21 mouse cellular contexts compared by ENCODE assay signal in the genomic region with DNA sequence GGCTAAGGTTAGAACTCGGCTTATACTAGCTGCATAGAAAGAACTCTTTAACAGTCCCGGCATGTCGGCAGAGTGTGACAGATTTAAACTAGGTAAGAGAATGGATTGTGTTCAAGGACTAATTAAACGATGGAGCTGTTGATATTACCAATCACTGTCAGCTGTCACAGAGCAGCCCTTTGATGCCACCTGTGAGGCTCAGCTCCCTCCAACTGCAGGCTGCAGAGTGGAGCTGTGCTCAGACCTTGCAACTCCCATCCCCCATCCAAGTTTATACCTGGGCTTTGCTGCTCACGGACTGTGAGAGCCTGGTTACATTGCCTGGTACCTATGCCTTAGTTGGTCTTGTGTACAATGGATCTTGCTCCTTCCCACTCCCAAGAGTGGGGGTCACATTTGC.
DNase-seq lines count a peak whose midpoint lies in the region; ATAC-seq lines count a peak whose summit lies in the region.
"Had no signal": no experiment of that assay in that cellular context is flagged by ENCODE, and none has a peak within 500 bp of the region (broad histone marks: within the 10 kb centered on the region; RNA-seq: fewer than 3 reads in every experiment).

No protein-coding gene starts in this region.

- H3K9ac ChIP-seq in forebrain, embryonic 15.5 days (replicated peaks), result no peak overlapping the region
- no peak overlapping the region for H3K9ac ChIP-seq in forebrain, embryonic 11.5 days (ENCODE audit: low read length)
- no peak overlapping the region for H3K9ac ChIP-seq in midbrain, embryonic 13.5 days (replicated peaks)
- no peak overlapping the region for H3K9ac ChIP-seq in midbrain, embryonic 15.5 days
- no peak overlapping the region for H3K9ac ChIP-seq in liver, embryonic 11.5 days (ENCODE audit: low read depth, low read length)
- H3K9ac ChIP-seq: embryonic facial prominence, embryonic 12.5 days; heart, embryonic 13.5 days; hindbrain, embryonic 12.5 days had no signal

- no peaks in the 10 kb centered on the region for H3K36me3 ChIP-seq in forebrain, embryonic 15.5 days
- no peaks in the 10 kb centered on the region for H3K36me3 ChIP-seq in forebrain, embryonic 11.5 days (ENCODE audit: control insufficient read depth, insufficient read depth, low read length)
- H3K36me3 ChIP-seq in midbrain, embryonic 13.5 days, result no peaks in the 10 kb centered on the region
- H3K36me3 ChIP-seq in midbrain, embryonic 10.5 days, result no peaks in the 10 kb centered on the region
- no peaks in the 10 kb centered on the region for H3K36me3 ChIP-seq in midbrain, embryonic 15.5 days (replicated peaks)
- no peaks in the 10 kb centered on the region for H3K36me3 ChIP-seq in liver, embryonic 11.5 days (ENCODE audit: control insufficient read depth, insufficient read depth, low read length)
- H3K36me3 ChIP-seq: embryonic facial prominence, embryonic 12.5 days; heart, embryonic 13.5 days; hindbrain, embryonic 12.5 days had no signal

- no peak overlapping the region for H3K27ac ChIP-seq in forebrain, embryonic 15.5 days (replicated peaks)
- no peak overlapping the region for H3K27ac ChIP-seq in forebrain, embryonic 11.5 days (ENCODE audit: low read depth, low read length)
- H3K27ac ChIP-seq in midbrain, embryonic 13.5 days, result no peak overlapping the region
- no peak overlapping the region for H3K27ac ChIP-seq in midbrain, embryonic 10.5 days (replicated peaks)
- H3K27ac ChIP-seq in midbrain, embryonic 15.5 days, result no peak overlapping the region
- H3K27ac ChIP-seq in liver, embryonic 11.5 days (ENCODE audit: low read depth, low read length), result no peak overlapping the region
- H3K27ac ChIP-seq: embryonic facial prominence, embryonic 12.5 days; heart, embryonic 13.5 days; hindbrain, embryonic 12.5 days had no signal

- no peak overlapping the region for H3K4me2 ChIP-seq in forebrain, embryonic 15.5 days (replicated peaks)
- no peak overlapping the region for H3K4me2 ChIP-seq in forebrain, embryonic 11.5 days (ENCODE audit: low read depth, low read length, severe bottlenecking)
- H3K4me2 ChIP-seq in midbrain, embryonic 13.5 days (replicated peaks), result no peak overlapping the region
- H3K4me2 ChIP-seq in midbrain, embryonic 15.5 days, result no peak overlapping the region
- H3K4me2 ChIP-seq in liver, embryonic 11.5 days, result no peak overlapping the region
- H3K4me2 ChIP-seq: embryonic facial prominence, embryonic 12.5 days; heart, embryonic 13.5 days; hindbrain, embryonic 12.5 days had no signal

- no peaks in the 10 kb centered on the region for H3K9me3 ChIP-seq in forebrain, embryonic 15.5 days
- no peaks in the 10 kb centered on the region for H3K9me3 ChIP-seq in forebrain, embryonic 11.5 days (ENCODE audit: control insufficient read depth, low read length)
- H3K9me3 ChIP-seq in midbrain, embryonic 13.5 days, result no peaks in the 10 kb centered on the region
- no peaks in the 10 kb centered on the region for H3K9me3 ChIP-seq in midbrain, embryonic 10.5 days (replicated peaks)
- H3K9me3 ChIP-seq in midbrain, embryonic 15.5 days, result no peaks in the 10 kb centered on the region
- no peaks in the 10 kb centered on the region for H3K9me3 ChIP-seq in liver, embryonic 11.5 days (ENCODE audit: control insufficient read depth, low read length)
- H3K9me3 ChIP-seq: embryonic facial prominence, embryonic 12.5 days; heart, embryonic 13.5 days; hindbrain, embryonic 12.5 days had no signal

- no peaks in the 10 kb centered on the region for H3K27me3 ChIP-seq in forebrain, embryonic 15.5 days
- H3K27me3 ChIP-seq in forebrain, embryonic 11.5 days (ENCODE audit: control insufficient read depth, insufficient read depth, low read length), result no peaks in the 10 kb centered on the region
- no peaks in the 10 kb centered on the region for H3K27me3 ChIP-seq in midbrain, embryonic 13.5 days
- H3K27me3 ChIP-seq in midbrain, embryonic 10.5 days (ENCODE audit: low read depth, poor library complexity, severe bottlenecking), result no peaks in the 10 kb centered on the region
- no peaks in the 10 kb centered on the region for H3K27me3 ChIP-seq in midbrain, embryonic 15.5 days (replicated peaks)
- no peaks in the 10 kb centered on the region for H3K27me3 ChIP-seq in liver, embryonic 11.5 days (replicated peaks; ENCODE audit: control insufficient read depth, insufficient read depth, low read length)
- H3K27me3 ChIP-seq: CH12.LX; embryonic facial prominence, embryonic 12.5 days; heart, embryonic 13.5 days; hindbrain, embryonic 12.5 days; Patski had no signal

- ATAC-seq in forebrain, embryonic 15.5 days (replicated peaks), result peak; percentile 46; the same call in 1 of the 2 replicates
- ATAC-seq in forebrain, embryonic 11.5 days (replicated peaks; ENCODE audit: low FRiP score), result no peak; the same call in 1 of the 2 replicates
- ATAC-seq in midbrain, embryonic 13.5 days, result peak; percentile 70
- ATAC-seq in midbrain, embryonic 15.5 days (replicated peaks), result peak; percentile 79
- ATAC-seq in liver, embryonic 11.5 days (replicated peaks; ENCODE audit: low FRiP score), result no peak
- ATAC-seq: activated CD4-positive, CD25-positive, alpha-beta regulatory T cell, adult 4 months; intestine, embryonic 16.5 days; Patski had no signal

- no peak overlapping the region for H3K4me3 ChIP-seq in forebrain, embryonic 15.5 days
- H3K4me3 ChIP-seq in forebrain, embryonic 11.5 days (ENCODE audit: low read depth, low read length), result no peak overlapping the region
- no peak overlapping the region for H3K4me3 ChIP-seq in midbrain, embryonic 13.5 days (replicated peaks)
- H3K4me3 ChIP-seq in midbrain, embryonic 10.5 days, result no peak overlapping the region
- H3K4me3 ChIP-seq in midbrain, embryonic 15.5 days, result no peak overlapping the region
- no peak overlapping the region for H3K4me3 ChIP-seq in liver, embryonic 11.5 days (ENCODE audit: low read depth, low read length)
- H3K4me3 ChIP-seq: embryonic facial prominence, embryonic 12.5 days; heart, embryonic 13.5 days; hindbrain, embryonic 12.5 days had no signal

- no peaks in the 10 kb centered on the region for H3K4me1 ChIP-seq in forebrain, embryonic 15.5 days
- no peaks in the 10 kb centered on the region for H3K4me1 ChIP-seq in forebrain, embryonic 11.5 days (replicated peaks; ENCODE audit: control insufficient read depth, insufficient read depth, low read length)
- no peaks in the 10 kb centered on the region for H3K4me1 ChIP-seq in midbrain, embryonic 13.5 days (replicated peaks)
- H3K4me1 ChIP-seq in midbrain, embryonic 10.5 days, result no peaks in the 10 kb centered on the region
- H3K4me1 ChIP-seq in midbrain, embryonic 15.5 days, result no peaks in the 10 kb centered on the region
- H3K4me1 ChIP-seq in liver, embryonic 11.5 days (replicated peaks; ENCODE audit: control insufficient read depth, insufficient read depth, low read length), result no peaks in the 10 kb centered on the region
- H3K4me1 ChIP-seq: embryonic facial prominence, embryonic 12.5 days; heart, embryonic 13.5 days; hindbrain, embryonic 12.5 days had no signal

- WGBS in forebrain, embryonic 15.5 days, result 41% methylated on average over 5 of the region's 5 CpGs
- WGBS in forebrain, embryonic 11.5 days, result 66% methylated on average over 5 of the region's 5 CpGs
- 63% methylated on average over 5 of the region's 5 CpGs for WGBS in midbrain, embryonic 13.5 days
- WGBS in midbrain, embryonic 10.5 days, result 73% methylated on average over 5 of the region's 5 CpGs
- WGBS in midbrain, embryonic 15.5 days, result 63% methylated on average over 5 of the region's 5 CpGs
- WGBS in liver, embryonic 11.5 days, result 66% methylated on average over 5 of the region's 5 CpGs

- no peak for DNase-seq in forebrain, embryonic 11.5 days (ENCODE audit: low spot score)
- no peak for DNase-seq in midbrain, embryonic 10.5 days (ENCODE audit: low spot score)
- no peak for DNase-seq in liver, embryonic 11.5 days (ENCODE audit: low spot score)
- no peak for DNase-seq in cerebellum, postnatal 4 days (ENCODE audit: low spot score in 2 of 2)
- DNase-seq: adrenal gland, postnatal 25 days; cerebellum, adult 11 months; cerebellum, adult 8-10 months; cerebellum, postnatal 14 days; gastrocnemius, postnatal 36 days; heart, adult 11 months; heart, postnatal 36 days had no signal

Comparison
In these comparisons a context has a peak if more than half of its experiments do, and no peak if none do; other contexts are left out.
1. ATAC-seq: peak in forebrain, embryonic 15.5 days (single experiment), midbrain, embryonic 13.5 days (single experiment) and midbrain, embryonic 15.5 days (single experiment); none in forebrain, embryonic 11.5 days (single experiment) and liver, embryonic 11.5 days (single experiment).